Mouse (Mus musculus) E14TG2a.4 (cell line): ENCODE results near the gene Maea.

Source experiments
- CTCF ChIP-seq: conservative IDR thresholded peaks from 2 replicates; pipeline ENCODE4 v1.5.1; 2014; ENCODE audit warnings: low read length
- NANOG ChIP-seq: IDR thresholded peaks from 2 replicates; pipeline ENCODE4 v1.6.1; 2014; ENCODE audit warnings: borderline replicate concordance, low read length, mixed read lengths
- POU5F1 ChIP-seq: IDR thresholded peaks from 2 replicates; pipeline ENCODE4 v1.6.1; 2014; ENCODE audit warnings: low read length, borderline replicate concordance

DNA sequence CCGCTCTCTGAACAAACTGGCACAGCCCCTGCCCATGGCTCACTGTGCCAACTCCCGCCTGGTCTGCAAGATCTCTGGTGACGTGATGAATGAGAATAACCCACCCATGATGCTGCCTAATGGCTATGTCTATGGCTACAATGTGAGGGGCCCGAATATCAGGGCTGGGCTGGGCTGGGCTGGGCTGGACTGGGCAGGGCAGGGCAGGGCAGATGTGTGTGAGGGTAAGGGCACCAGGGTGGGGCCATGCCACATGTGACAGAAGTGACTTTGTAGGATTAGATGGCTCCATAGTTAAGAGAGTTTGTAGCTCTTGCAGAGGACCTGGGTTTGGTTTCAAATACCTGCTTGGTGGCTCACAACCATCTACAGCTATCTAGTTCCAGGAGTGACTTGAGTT lies 36.4 kb downstream of the Maea start:
- TF ChIP-seq CTCF (no peak), POU5F1 (no peak), NANOG (no peak)
